Comparison of ENCODE assay signal across 14 mouse cellular contexts in the genomic region with DNA sequence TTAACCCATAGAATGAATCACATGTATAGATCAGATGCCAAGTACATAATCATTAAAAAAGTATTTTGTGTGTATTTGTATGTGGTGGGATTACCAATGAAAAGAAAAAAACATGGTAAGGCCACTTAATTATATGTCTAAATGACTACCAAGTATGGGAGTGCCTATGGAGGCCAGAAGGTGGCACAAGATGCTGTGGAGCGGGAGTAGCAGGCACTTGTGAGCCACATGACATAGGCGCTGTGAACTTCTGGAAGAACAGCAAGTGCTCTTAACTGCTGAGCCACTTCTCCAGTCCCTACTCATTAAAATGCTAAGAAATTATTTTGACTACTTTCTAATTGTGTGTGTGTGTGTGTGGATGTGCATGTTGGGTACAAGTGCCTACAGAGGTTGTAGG. TPM values are rescaled to one million over a fixed set of nuclear protein-coding genes. Genes with fewer than 3 reads are reported as not detected.
DNase-seq lines count a peak whose midpoint lies in the region; ATAC-seq and TF ChIP-seq lines count a peak whose summit lies in the region.
"Had no signal": no experiment of that assay in that cellular context is flagged by ENCODE, and none has a peak within 500 bp of the region (broad histone marks: within the 10 kb centered on the region; RNA-seq: fewer than 3 reads in every experiment).

No protein-coding gene starts in this region.

- 0 out of 2 replicates have a peak, but pooled peaks have one; percentile 10 for TF ChIP-seq CTCF in bone marrow, adult 2 months (IDR thresholded peaks at IDR 0.05; ENCODE audit: control insufficient read depth, insufficient read depth, low read length)

- peak; percentile 29 for DNase-seq in CD4-positive, CD25-positive, alpha-beta regulatory T cell, adult 2 months (ENCODE audit: low read depth, low spot score)
- peak; percentile 20 to 36 for DNase-seq in kidney, postnatal 36 days
- no peak for DNase-seq in kidney, adult 11 months
- peak; percentile 19 for DNase-seq in 3T3-L1 (ENCODE audit: low read depth, low spot score)
- no peak for DNase-seq in frontal cortex, postnatal 25 days (ENCODE audit: low spot score in 2 of 2)
- DNase-seq in adrenal gland, postnatal 4 days (ENCODE audit: low spot score in 2 of 2), result no peak
- DNase-seq: layer of hippocampus, postnatal 36 days; liver, embryonic 13.5 days; right cerebral cortex, postnatal 14 days had no signal

- no peak overlapping the region for H3K4me3 ChIP-seq in bone marrow, adult 2 months (replicated peaks; ENCODE audit: control insufficient read depth, low read depth, low read length)
- H3K4me3 ChIP-seq: liver, embryonic 13.5 days; neural tube, embryonic 13.5 days; stomach, embryonic 15.5 days had no signal

- no peak for TF ChIP-seq POLR2A in bone marrow, adult 2 months (IDR thresholded peaks at IDR 0.05; ENCODE audit: borderline replicate concordance, control insufficient read depth, low read depth, low read length)

- WGBS in bone marrow, adult 2 months, result 75% methylated on average over 2 of the region's 2 CpGs

- no peak overlapping the region for H3K27ac ChIP-seq in bone marrow, adult 2 months (ENCODE audit: control insufficient read depth, insufficient read depth, low read depth, low read length, poor library complexity)
- H3K27ac ChIP-seq: liver, embryonic 13.5 days; neural tube, embryonic 13.5 days; stomach, embryonic 15.5 days had no signal

- no peak for ATAC-seq in CD4-positive, CD25-positive, alpha-beta regulatory T cell, adult 4 months

- H3K4me1 ChIP-seq in bone marrow, adult 2 months (ENCODE audit: control insufficient read depth, insufficient read depth, low read length), result no peaks in the 10 kb centered on the region
- H3K4me1 ChIP-seq: liver, embryonic 13.5 days; neural tube, embryonic 13.5 days; stomach, embryonic 15.5 days had no signal

RNA-seq across cellular contexts. Expression of a gene that starts 42.0 kb away (rescaled TPM):
- not detected for polyA plus RNA-seq in CD4-positive, CD25-positive, alpha-beta regulatory T cell, adult 4 months (2017; shearing (Covaris generic))
- not detected in 2 replicates for polyA plus RNA-seq in bone marrow, adult 2 months (2011; ENCODE audit: insufficient read depth, insufficient read length, low replicate concordance, missing spikeins)
- not detected for total RNA-seq in adrenal gland, postnatal 4 days (2021)
- total RNA-seq: gastrocnemius, adult 18-20 months had no signal
- polyA plus RNA-seq: liver, embryonic 13.5 days; neural tube, embryonic 13.5 days; stomach, embryonic 15.5 days had no signal

Comparison
In these comparisons a context has a peak if more than half of its experiments do, and no peak if none do; other contexts are left out.
1. DNase-seq: peak in CD4-positive, CD25-positive, alpha-beta regulatory T cell, adult 2 months (single experiment), kidney, postnatal 36 days (2 of 2) and 3T3-L1 (single experiment); none in kidney, adult 11 months (single experiment), frontal cortex, postnatal 25 days (0 of 2) and adrenal gland, postnatal 4 days (0 of 2).